In the genomic region with DNA sequence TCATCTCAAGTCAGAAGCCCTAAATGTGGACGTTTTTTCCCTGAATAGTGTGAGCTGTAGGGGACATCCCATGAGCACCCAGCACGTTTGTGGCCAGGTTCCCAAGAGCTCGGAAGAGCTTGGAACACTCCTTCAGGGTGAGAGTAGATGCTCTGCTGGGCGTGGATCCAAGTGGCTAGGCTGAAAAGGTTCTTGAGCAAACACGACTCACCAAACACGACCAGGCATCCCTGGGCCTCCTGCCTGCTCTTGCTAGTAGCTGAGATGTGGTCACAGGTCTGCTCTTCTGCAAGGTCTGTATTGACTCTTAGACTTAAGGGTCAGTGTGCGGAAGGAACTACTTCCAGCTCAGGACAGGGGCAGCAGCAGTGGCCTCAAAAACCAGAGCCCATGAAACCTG, we compare ENCODE assay signal across 24 mouse cellular contexts. TPM values are rescaled to one million over a fixed set of nuclear protein-coding genes. Genes with fewer than 3 reads are reported as not detected.
"Had no signal": no experiment of that assay in that cellular context is flagged by ENCODE, and none has a peak within 500 bp of the region (broad histone marks: within the 10 kb centered on the region; RNA-seq: fewer than 3 reads in every experiment).

No protein-coding gene starts in this region.

- H3K4me3 ChIP-seq: liver, embryonic 13.5 days; liver, embryonic 15.5 days; lung, embryonic 15.5 days; megakaryocyte, embryonic 14.5 days; midbrain, embryonic 13.5 days; midbrain, embryonic 15.5 days; neural tube, embryonic 13.5 days; neural tube, embryonic 15.5 days; stomach, embryonic 15.5 days had no signal

- H3K36me3 ChIP-seq: liver, embryonic 13.5 days; liver, embryonic 15.5 days; lung, embryonic 15.5 days; midbrain, embryonic 13.5 days; midbrain, embryonic 15.5 days; neural tube, embryonic 13.5 days; neural tube, embryonic 15.5 days; stomach, embryonic 15.5 days had no signal

- H3K27ac ChIP-seq: liver, embryonic 13.5 days; liver, embryonic 15.5 days; lung, embryonic 15.5 days; macrophage; midbrain, embryonic 13.5 days; midbrain, embryonic 15.5 days; neural tube, embryonic 13.5 days; neural tube, embryonic 15.5 days; stomach, embryonic 15.5 days; stomach, postnatal 0 days had no signal

- DNase-seq: liver, embryonic 13.5 days; liver, postnatal 0 days; lung, postnatal 36 days; retina, postnatal 1 day; right cerebral cortex, adult 18-20 months; right cerebral cortex, postnatal 25 days; thymus, adult 2 months; thymus, postnatal 25 days; thymus, postnatal 4 days had no signal

- H3K27me3 ChIP-seq: liver, embryonic 13.5 days; liver, embryonic 15.5 days; lung, embryonic 15.5 days; midbrain, embryonic 13.5 days; midbrain, embryonic 15.5 days; neural tube, embryonic 13.5 days; neural tube, embryonic 15.5 days; stomach, embryonic 15.5 days had no signal

- H3K9me3 ChIP-seq: liver, embryonic 13.5 days; liver, embryonic 15.5 days; lung, embryonic 15.5 days; megakaryocyte, embryonic 14.5 days; midbrain, embryonic 13.5 days; midbrain, embryonic 15.5 days; neural tube, embryonic 13.5 days; neural tube, embryonic 15.5 days; stomach, embryonic 15.5 days had no signal

- H3K4me2 ChIP-seq: liver, embryonic 11.5 days; liver, embryonic 13.5 days; liver, embryonic 15.5 days; lung, embryonic 15.5 days; midbrain, embryonic 11.5 days; midbrain, embryonic 13.5 days; midbrain, embryonic 15.5 days; neural tube, embryonic 13.5 days; neural tube, embryonic 15.5 days; stomach, embryonic 15.5 days had no signal

- H3K9ac ChIP-seq: liver, embryonic 13.5 days; liver, embryonic 15.5 days; liver, postnatal 0 days; lung, embryonic 15.5 days; midbrain, embryonic 13.5 days; midbrain, embryonic 15.5 days; neural tube, embryonic 13.5 days; neural tube, embryonic 15.5 days; stomach, embryonic 15.5 days had no signal

- ATAC-seq: liver, postnatal 0 days; midbrain, embryonic 13.5 days; midbrain, embryonic 15.5 days had no signal

- H3K4me1 ChIP-seq: liver, embryonic 13.5 days; liver, embryonic 15.5 days; lung, embryonic 15.5 days; megakaryocyte, embryonic 14.5 days; midbrain, embryonic 13.5 days; midbrain, embryonic 15.5 days; neural tube, embryonic 13.5 days; neural tube, embryonic 15.5 days; stomach, embryonic 15.5 days had no signal

RNA-seq across cellular contexts. Expression of gene 1700024G13Rik, which starts 18.4 kb away (rescaled TPM):
- polyA plus RNA-seq: liver, embryonic 11.5 days; liver, embryonic 13.5 days; liver, embryonic 15.5 days; liver, postnatal 0 days; macrophage; midbrain, embryonic 11.5 days; neural tube, embryonic 11.5 days; neural tube, embryonic 15.5 days; spleen, adult 2 months; stomach, postnatal 0 days; thymus, adult 2 months; urinary bladder, adult 2 months had no signal
